Mouse (Mus musculus) hindbrain, embryonic 16.5 days (tissue): ENCODE data around the gene Fam129a. TPM values are rescaled to one million over a fixed set of nuclear protein-coding genes. Genes with fewer than 3 reads are reported as not detected.

Source experiments
- ATAC-seq: fragments of 200-750 bp; cut with Nextera tagmentation; 2 replicates; pipeline ENCODE4 v1.8.0; 2017; ENCODE audit warnings: moderate TSS enrichment, moderate library complexity
- H3K27ac ChIP-seq: fragments of 300-500 bp; sonication (generic); 2 replicates; pipeline ENCODE4 v1.5.1; 2014; ENCODE audit warnings: low read depth, mild to moderate bottlenecking, control low read depth, low read length, moderate library complexity
- H3K27me3 ChIP-seq: fragments of 300-500 bp; sonication (generic); replicated peaks from 2 replicates; pipeline ENCODE4 v1.6.1; 2014; ENCODE audit warnings: low read length; ENCODE audit not compliant: control insufficient read depth, insufficient read depth
- H3K36me3 ChIP-seq: fragments of 300-500 bp; sonication (generic); 2 replicates; pipeline ENCODE4 v1.6.1; 2014; ENCODE audit warnings: mild to moderate bottlenecking, low read length, moderate library complexity, mixed read lengths; ENCODE audit not compliant: control insufficient read depth, insufficient read depth
- H3K4me1 ChIP-seq: fragments of 300-500 bp; sonication (generic); 2 replicates; pipeline ENCODE4 v1.6.1; 2014; ENCODE audit warnings: low read depth, low read length; ENCODE audit not compliant: control insufficient read depth, insufficient read depth
- H3K4me2 ChIP-seq: fragments of 300-500 bp; sonication (generic); 2 replicates; pipeline ENCODE4 v1.6.1; 2014; ENCODE audit warnings: mild to moderate bottlenecking, low read length, control low read depth, moderate library complexity
- H3K4me3 ChIP-seq: fragments of 300-500 bp; sonication (generic); 2 replicates; pipeline ENCODE4 v1.5.1; 2014; ENCODE audit warnings: mild to moderate bottlenecking, low read length, control low read depth, moderate library complexity
- H3K9ac ChIP-seq: fragments of 300-500 bp; sonication (generic); 2 replicates; pipeline ENCODE4 v1.6.1; 2014; ENCODE audit warnings: low read depth, mild to moderate bottlenecking, control low read depth, low read length, moderate library complexity
- H3K9me3 ChIP-seq: fragments of 300-500 bp; sonication (generic); 2 replicates; pipeline ENCODE4 v1.6.1; 2014; ENCODE audit warnings: mild to moderate bottlenecking, low read length, moderate library complexity; ENCODE audit not compliant: control insufficient read depth
- whole genome bisulfite sequencing: fragments of 180-500 bp; shearing (Covaris S2); extraction: QIAGEN DNeasy Blood & Tissue Kit; methylation state at CpG from one replicate; pipeline ENCODE4 v1.1.7; 2014; 5-methylcytosine and 5-hydroxymethylcytosine counted together
- polyA plus RNA-seq: library from polyadenylated mRNA; unstranded; fragments of >200 nt; fragmentation: Nextera tagmentation; extraction: Ambion mirVana; gene quantifications from 2 replicates; pipeline ENCODE4 v1.2.1, GENCODE M21; 2015

Fam129a gene
- polyA plus RNA-seq, 1 experiment from 2014 or later = 0.88 TPM

GRCm38 (mm10) chr1:151766166-151766565 is 195.2 kb downstream of the Fam129a start:
- no peaks in the 10 kb centered on the region for H3K4me1 ChIP-seq
- H3K27me3 ChIP-seq = no peaks in the 10 kb centered on the region
- H3K4me3 ChIP-seq = no peak overlapping the region
- H3K9ac ChIP-seq = no peak overlapping the region
- WGBS = 81% methylated on average over 2 of the region's 2 CpGs
- H3K27ac ChIP-seq = no peak overlapping the region
- H3K4me2 ChIP-seq = no peak overlapping the region
- H3K9me3 ChIP-seq = no peaks in the 10 kb centered on the region
- no peak for ATAC-seq
- H3K36me3 ChIP-seq = peaks cover 8% of the 10 kb centered on the region

GRCm38 (mm10) chr1:151766976-151767654 is 196.1 kb downstream of the Fam129a start:
- H3K4me1 ChIP-seq = no peaks in the 10 kb centered on the region
- no peaks in the 10 kb centered on the region for H3K9me3 ChIP-seq
- no peak overlapping the region for H3K9ac ChIP-seq
- H3K36me3 ChIP-seq = peaks cover 12% of the 10 kb centered on the region
- no peak overlapping the region for H3K27ac ChIP-seq
- H3K4me3 ChIP-seq = no peak overlapping the region
- no peaks in the 10 kb centered on the region for H3K27me3 ChIP-seq
- ATAC-seq = no peak
- whole genome bisulfite sequencing = 85% methylated on average over 3 of the region's 3 CpGs
- H3K4me2 ChIP-seq = no peak overlapping the region

- H3K4me1 ChIP-seq = no peaks in the 10 kb centered on the region
- H3K36me3 ChIP-seq = peaks cover 10% of the 10 kb centered on the region
- H3K27ac ChIP-seq = no peak overlapping the region
- no peak for ATAC-seq
- H3K9me3 ChIP-seq = no peaks in the 10 kb centered on the region
- no peak overlapping the region for H3K4me2 ChIP-seq
- no peak overlapping the region for H3K9ac ChIP-seq
- WGBS = 39% methylated on average over 3 of the region's 3 CpGs
- H3K4me3 ChIP-seq = no peak overlapping the region
- no peaks in the 10 kb centered on the region for H3K27me3 ChIP-seq
These were observed 198.4 kb downstream of the Fam129a start for GRCm38 (mm10) chr1:151769200-151769913.

Other genes starting within 250 kb of the Fam129a start
- 195 and 223 TPM in 2 replicates for gene Ivns1abp, start 226.7 kb upstream of the Fam129a start, polyA plus RNA-seq
- gene Swt1, start 142.7 kb upstream of the Fam129a start, polyA plus RNA-seq = 12.6 and 15.1 TPM in 2 replicates
- 38.4 and 41.4 TPM in 2 replicates for gene Trmt1l, start 142.6 kb upstream of the Fam129a start, polyA plus RNA-seq
- gene Rnf2, start 70.2 kb upstream of the Fam129a start, polyA plus RNA-seq = 81.6 and 92.3 TPM in 2 replicates
- gene Edem3, start 184.2 kb downstream of the Fam129a start, polyA plus RNA-seq = 15.3 and 18.7 TPM in 2 replicates